Mouse (Mus musculus) adrenal gland, postnatal 14 days (tissue): ENCODE measurements around the gene Crebrf. TPM values are rescaled to one million over a fixed set of nuclear protein-coding genes. Genes with fewer than 3 reads are reported as not detected.

ENCODE experiments used
- DNase-seq: peaks from one replicate; pipeline ENCODE4 v3.0.0; 2021; ENCODE audit warnings: mixed read lengths
- total RNA-seq: library from RNA; stranded (reverse); gene quantifications from 2 replicates; pipeline ENCODE4 v1.2.3, GENCODE M21; 2021

Crebrf gene
- total RNA-seq, 1 experiment from 2014 or later = 50.2 TPM

- DNase-seq = no peak
These were observed 63.1 kb downstream of the Crebrf start for GRCm38 (mm10) chr17:26778430-26779100.

- DNase-seq = no peak
These were observed 64.0 kb downstream of the Crebrf start for GRCm38 (mm10) chr17:26779471-26779870.

DNA sequence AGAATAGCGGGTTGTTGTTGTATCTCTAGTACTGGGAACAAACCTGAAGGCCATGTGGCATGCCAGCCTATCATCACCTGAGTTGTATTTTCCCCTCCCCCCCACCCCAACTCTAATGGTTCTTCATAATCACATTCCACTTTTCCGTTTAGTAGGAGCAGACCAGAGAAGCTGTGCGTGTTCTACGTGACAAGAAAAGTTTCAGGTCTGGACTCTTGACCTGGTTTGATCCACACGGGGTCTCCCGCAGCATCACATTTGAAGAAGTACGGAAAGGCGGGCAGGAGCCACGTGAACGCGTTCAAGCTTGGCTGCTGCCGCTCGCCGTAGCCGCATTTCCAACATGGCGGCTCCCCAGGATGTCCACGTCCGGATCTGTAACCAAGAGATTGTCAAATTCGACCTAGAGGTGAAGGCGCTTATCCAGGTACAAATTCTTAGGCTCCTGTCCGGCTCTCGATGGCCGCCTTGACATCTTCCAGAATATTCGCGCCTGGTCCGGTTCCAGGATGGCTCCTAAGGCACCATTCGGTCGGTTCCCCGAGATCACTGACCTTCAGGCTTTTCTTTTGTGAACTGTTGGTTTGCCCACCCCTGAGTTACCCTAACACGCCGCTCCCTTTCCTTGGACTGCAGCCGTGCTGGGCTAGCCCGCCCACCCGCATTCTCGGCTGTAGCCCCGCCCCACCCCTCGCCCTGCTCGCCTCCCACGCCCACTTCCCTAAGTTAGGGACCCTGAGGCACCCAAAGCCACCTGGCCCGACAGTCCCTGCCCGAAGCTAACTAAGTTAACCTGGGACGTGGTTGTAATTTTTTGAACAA, 65.5 kb downstream of the Crebrf start, which contains the start of gene Bnip1:
Bnip1 (plus strand) TSS at position 317 of the 822 bp plus-strand sequence.
- peak; percentile 87 for DNase-seq

GRCm38 (mm10) chr17:26781610-26782043, 66.2 kb downstream of the Crebrf start:
- DNase-seq = no peak

- no peak for DNase-seq
These were observed 69.1 kb downstream of the Crebrf start for GRCm38 (mm10) chr17:26784525-26784924.

- no peak for DNase-seq
These were observed 71.1 kb downstream of the Crebrf start for GRCm38 (mm10) chr17:26786586-26786985.

DNA sequence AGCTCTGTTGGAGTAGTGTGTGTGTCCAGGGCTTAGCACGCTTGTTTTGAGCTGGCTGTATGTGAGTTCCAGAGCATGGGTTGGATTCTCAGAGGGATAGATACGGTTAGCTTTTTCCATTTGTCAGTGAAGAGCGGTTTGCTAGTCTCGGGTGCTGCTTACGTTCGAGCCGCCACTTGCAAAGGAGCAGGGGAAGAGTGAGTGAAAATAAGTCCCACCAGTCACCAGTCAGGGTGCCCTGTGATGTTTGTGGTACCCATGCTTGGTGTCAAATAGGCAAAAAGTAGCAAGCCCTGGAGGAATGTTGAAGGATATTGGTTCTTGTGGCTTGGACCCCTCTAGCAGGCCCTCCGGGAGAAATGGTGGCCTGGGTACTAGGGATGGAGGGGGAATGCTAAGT, 73.5 kb downstream of the Crebrf start:
- DNase-seq = no peak

DNA sequence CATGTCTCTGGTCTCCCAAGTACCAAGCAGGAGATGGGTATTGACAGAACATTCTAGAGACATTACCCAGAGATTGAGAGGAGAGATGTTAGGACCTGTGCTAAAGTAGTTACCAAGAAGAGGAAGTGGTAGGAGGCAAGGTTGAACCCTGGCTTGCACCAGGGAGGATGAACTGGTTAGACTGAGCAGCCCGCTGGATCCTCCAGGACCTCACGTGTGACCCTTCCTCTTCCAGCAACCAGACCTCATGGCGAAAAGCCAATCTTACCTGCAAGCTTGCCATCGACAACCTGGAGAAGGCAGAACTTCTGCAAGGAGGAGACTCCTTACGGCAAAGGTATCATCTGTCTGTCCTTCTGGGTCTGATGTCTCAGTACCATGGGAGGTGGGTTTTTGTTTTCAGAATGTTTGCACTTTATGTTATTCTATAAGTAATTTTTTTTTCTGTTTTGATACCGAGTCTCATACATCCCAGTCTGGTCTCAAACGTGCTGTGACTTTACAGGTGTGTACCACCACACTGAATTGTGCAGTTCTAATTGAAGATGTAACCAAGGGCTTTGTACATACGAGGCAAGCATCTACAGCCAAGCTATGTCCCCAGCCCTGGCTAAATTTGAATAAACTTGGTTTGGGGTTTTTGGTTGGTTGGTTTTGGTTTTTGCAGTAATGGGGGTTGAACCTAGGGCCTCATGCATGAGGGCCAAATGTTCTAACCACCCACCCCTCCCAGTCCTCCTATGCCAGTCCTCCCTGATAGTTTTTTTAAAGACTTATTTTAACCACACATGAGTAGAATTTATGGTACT, 74.2 kb downstream of the Crebrf start:
- DNase-seq = no peak

- no peak for DNase-seq
These were observed 75.1 kb downstream of the Crebrf start for GRCm38 (mm10) chr17:26790269-26791214.

DNA sequence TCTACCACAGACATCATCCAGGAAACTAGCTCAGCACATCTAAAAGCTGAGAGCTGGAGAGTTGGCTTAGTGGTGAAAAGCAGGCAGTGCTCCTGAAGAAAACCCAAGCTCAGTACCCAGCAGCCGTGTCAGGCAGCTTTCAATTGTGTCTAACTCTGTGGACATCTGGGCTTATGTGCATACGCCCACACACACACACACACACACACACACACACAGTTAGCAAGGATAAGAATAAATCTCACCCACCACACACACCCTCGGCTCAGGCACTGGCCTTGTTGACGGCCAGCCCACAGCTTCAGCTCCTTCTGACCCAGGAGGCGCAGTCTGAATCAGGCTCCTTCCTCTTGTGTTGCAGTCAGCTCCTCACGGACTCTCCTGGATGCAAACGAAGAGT, 76.1 kb downstream of the Crebrf start:
- no peak for DNase-seq

GRCm38 (mm10) chr17:26792096-26792495, 76.6 kb downstream of the Crebrf start:
- peak; percentile 51 for DNase-seq

DNA sequence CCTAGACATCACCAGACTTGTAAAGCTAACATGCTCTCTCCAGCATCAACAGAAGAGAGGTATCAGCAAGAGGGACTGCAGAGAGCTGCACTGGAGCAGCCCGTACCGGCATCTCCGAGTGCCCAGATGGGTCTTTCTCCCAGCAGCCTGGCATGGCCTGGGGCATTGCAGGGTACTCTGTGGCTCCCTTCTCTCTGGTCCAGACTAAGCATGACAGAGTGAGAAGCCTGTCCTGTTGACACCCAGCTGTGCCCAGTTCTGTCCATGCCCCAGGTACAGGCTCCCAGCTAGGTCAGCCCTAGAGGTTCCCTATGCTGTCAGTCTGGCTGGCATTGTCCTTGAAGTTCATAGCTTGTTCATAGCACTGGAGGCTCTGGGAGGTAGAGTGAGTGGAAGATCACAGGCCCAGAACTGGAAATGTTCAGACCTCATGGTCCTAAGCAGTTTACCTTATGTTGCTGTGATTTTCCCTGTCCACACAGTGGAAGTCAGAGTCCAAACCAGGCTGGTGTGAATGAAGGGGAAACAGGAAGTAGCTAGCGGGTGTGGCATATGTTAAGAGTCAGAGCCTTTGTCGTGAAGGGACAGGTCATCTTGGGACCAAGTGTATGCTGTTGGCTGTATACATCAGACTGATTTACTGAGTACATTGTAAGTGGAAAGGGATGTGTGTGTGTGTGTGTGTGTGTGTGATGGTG, 77.8 kb downstream of the Crebrf start:
- no peak for DNase-seq

GRCm38 (mm10) chr17:26794744-26795143, 79.3 kb downstream of the Crebrf start:
- peak; percentile 80 for DNase-seq

GRCm38 (mm10) chr17:26795386-26795785, 79.9 kb downstream of the Crebrf start:
- no peak for DNase-seq

DNA sequence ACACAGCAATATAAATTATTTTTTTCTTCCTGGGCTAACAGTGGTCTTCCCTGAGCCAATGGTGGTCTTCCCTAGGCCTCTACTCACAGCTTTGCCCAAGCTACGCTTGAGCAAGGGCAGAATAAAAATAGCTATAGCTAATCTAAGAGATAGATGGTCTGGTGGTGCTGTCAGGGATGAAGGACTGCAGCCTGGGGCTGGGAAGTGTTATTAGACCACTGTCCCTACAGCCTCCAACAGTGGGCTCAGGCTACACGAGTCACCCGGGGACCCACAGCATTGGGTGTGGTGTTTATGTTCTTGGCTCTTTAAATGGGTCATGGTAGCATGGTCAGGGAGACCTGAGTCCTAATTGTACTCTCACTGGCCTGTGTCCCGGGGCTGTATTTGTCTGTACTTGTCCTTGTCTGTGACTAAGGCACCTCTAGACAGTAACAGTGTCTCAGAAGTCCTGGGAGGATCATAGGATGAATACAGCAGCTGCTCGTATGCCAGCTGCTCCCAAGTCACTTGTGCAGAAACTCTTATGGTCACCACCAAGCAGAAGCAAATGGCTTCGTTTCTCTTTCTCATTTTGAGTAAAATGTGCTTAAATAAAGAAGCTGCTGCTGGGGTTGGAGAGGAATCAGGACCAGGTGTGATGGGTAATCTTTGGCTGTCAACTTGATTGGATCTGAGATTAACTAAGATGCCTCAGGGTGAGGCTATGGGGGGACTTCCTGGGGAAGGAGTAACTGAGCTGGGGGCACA, 82.1 kb downstream of the Crebrf start:
- DNase-seq = no peak

DNA sequence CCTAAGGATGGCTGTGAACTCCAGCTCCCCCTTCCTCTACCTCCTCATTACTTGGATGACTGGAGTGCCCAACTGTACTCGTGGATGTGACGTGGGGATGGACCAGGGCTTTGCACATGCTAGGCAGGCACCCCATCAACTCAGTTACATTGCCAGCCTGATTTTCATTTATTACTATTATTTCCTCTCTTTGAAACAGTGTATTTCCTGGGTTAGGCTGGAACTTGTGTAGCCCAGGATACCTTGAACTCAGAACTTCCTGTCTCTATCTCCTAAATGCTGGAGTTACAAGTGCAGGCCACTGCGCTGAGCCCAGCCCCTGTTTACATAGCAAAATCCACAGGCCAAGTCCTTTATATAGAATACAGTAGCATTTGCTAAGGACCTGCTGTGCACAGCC, 87.4 kb downstream of the Crebrf start:
- DNase-seq = no peak

DNA sequence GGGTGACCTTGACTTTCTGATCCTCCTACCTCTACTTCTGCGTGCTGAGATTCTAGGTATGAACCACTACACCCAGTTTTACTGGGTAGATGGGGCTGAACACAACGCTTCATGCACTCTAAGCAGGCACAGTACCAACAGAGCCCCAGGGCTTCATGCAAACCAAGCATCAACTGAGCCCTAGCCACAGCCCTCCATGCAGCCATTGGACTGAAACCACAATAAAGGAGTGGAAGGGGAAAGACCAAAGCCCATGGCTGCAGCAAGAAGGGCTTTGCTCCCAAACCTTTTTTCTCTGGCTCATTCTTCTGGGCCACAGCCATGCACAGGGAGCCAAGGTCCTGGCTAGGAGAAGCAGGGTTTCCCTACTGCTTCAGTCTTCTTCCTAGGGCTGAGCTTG, 97.2 kb downstream of the Crebrf start:
- no peak for DNase-seq

- DNase-seq = no peak
These were observed 98.0 kb downstream of the Crebrf start for GRCm38 (mm10) chr17:26813497-26813896.

- no peak for DNase-seq
These were observed 101.4 kb downstream of the Crebrf start for GRCm38 (mm10) chr17:26816810-26817209.

DNA sequence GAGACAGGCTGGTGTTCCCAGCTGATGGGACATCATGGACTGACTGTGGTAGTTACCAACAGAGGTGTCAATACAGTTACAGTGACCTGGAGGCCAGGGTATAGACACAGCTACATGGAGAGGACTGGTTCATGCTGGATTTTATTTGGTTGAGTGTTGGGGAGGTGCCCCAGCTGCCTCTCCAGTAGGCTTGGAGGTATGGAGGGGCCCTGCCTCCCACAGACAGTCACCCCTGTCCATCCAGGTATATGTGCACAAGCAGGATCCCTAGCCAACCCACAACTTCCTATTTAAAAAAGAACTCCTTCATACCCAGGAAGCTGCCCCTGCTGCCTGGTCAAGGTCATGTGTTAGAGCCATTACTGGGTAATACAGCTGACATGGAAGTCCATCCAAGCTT, 102.3 kb downstream of the Crebrf start:
- no peak for DNase-seq
